ENCODE assay signal across 22 mouse cellular contexts in the genomic region with DNA sequence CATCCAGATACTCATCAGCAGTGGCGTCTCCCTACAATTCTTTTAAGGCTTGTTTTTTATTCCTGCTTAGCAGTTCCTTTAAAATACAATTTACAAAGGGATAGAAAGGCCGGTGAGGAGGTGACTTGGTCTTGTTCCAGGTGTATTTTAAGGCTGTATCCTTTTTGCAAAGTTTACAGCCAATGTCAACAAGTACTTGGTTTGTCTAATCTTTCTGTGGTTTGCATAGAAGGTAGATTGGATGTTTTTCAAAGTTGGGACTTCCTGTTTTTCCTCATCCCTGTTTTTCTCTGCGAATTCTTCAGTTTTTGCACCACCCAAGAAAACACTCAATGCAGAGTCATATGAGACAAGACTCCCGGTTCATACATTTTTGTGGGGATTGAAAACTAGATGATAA.
"Had no signal": no experiment of that assay in that cellular context is flagged by ENCODE, and none has a peak within 500 bp of the region (broad histone marks: within the 10 kb centered on the region; RNA-seq: fewer than 3 reads in every experiment).

No protein-coding gene starts in this region.

- H3K4me1 ChIP-seq: limb, embryonic 15.5 days had no signal

- H3K27ac ChIP-seq: heart, embryonic 10.5 days; hindbrain, embryonic 13.5 days; hindbrain, embryonic 15.5 days; hindbrain, postnatal 0 days; limb, embryonic 13.5 days; limb, embryonic 15.5 days; liver, embryonic 14.5 days had no signal

- H3K36me3 ChIP-seq: heart, embryonic 10.5 days; heart, embryonic 12.5 days; hindbrain, embryonic 13.5 days; hindbrain, embryonic 15.5 days; limb, embryonic 13.5 days; limb, embryonic 15.5 days had no signal

- H3K4me3 ChIP-seq: heart, embryonic 10.5 days; heart, embryonic 12.5 days; hindbrain, embryonic 13.5 days; hindbrain, embryonic 15.5 days; limb, embryonic 13.5 days; limb, embryonic 15.5 days had no signal

- H3K27me3 ChIP-seq: heart, embryonic 12.5 days; hindbrain, embryonic 13.5 days; hindbrain, embryonic 15.5 days; limb, embryonic 13.5 days; limb, embryonic 15.5 days had no signal

- H3K9ac ChIP-seq: heart, embryonic 12.5 days; hindbrain, embryonic 13.5 days; hindbrain, embryonic 15.5 days; limb, embryonic 13.5 days; limb, embryonic 15.5 days; liver, embryonic 14.5 days had no signal

- H3K9me3 ChIP-seq: heart, embryonic 10.5 days; hindbrain, embryonic 13.5 days; hindbrain, embryonic 15.5 days; limb, embryonic 13.5 days; limb, embryonic 15.5 days had no signal

- DNase-seq: gastrocnemius, postnatal 14 days; gastrocnemius, postnatal 36 days; heart, adult 11 months; heart, postnatal 10 days; heart, postnatal 36 days; kidney, adult 11 months; kidney, adult 2 months; kidney, postnatal 14 days; kidney, postnatal 36 days; layer of hippocampus, adult 9-11 months; layer of hippocampus, postnatal 36 days; left cerebral cortex, postnatal 4 days had no signal

- H3K4me2 ChIP-seq: heart, embryonic 12.5 days; hindbrain, embryonic 13.5 days; hindbrain, embryonic 15.5 days; limb, embryonic 13.5 days; limb, embryonic 15.5 days; liver, embryonic 11.5 days had no signal

- ATAC-seq: hindbrain, postnatal 0 days; intestine, embryonic 16.5 days had no signal
